Mouse (Mus musculus) liver, embryonic 15.5 days (tissue): Measurements from ENCODE around the gene Tsc22d4. TPM values are rescaled to one million over a fixed set of nuclear protein-coding genes. Genes with fewer than 3 reads are reported as not detected.
"Not testable (repeated sequence)": the region's sequence is repeated elsewhere in the genome, so short reads cannot be mapped to it uniquely, and the experiment has no call there.

Source experiments
- ATAC-seq: fragments of 200-750 bp; cut with Nextera tagmentation; 2 replicates; pipeline ENCODE4 v1.8.0; 2017; ENCODE audit warnings: moderate number of reproducible peaks, mild to moderate bottlenecking, moderate library complexity; ENCODE audit not compliant: insufficient read depth
- H3K27ac ChIP-seq: fragments of 300-500 bp; sonication (generic); replicated peaks from 2 replicates; pipeline ENCODE4 v1.5.1; 2015; ENCODE audit warnings: mild to moderate bottlenecking, inconsistent platforms
- H3K27me3 ChIP-seq: fragments of 300-500 bp; sonication (generic); 2 replicates; pipeline ENCODE4 v1.6.1; 2015; ENCODE audit warnings: mild to moderate bottlenecking, inconsistent platforms
- H3K36me3 ChIP-seq: fragments of 300-500 bp; sonication (generic); replicated peaks from 2 replicates; pipeline ENCODE4 v1.6.1; 2015; ENCODE audit warnings: moderate library complexity, mild to moderate bottlenecking, inconsistent platforms
- H3K4me1 ChIP-seq: fragments of 300-500 bp; sonication (generic); replicated peaks from 2 replicates; pipeline ENCODE4 v1.6.1; 2015; ENCODE audit warnings: inconsistent platforms
- H3K4me2 ChIP-seq: fragments of 300-500 bp; sonication (generic); 2 replicates; pipeline ENCODE4 v1.6.1; 2015; ENCODE audit warnings: moderate library complexity, mild to moderate bottlenecking, inconsistent platforms
- H3K4me3 ChIP-seq: fragments of 300-500 bp; sonication (generic); replicated peaks from 2 replicates; pipeline ENCODE4 v1.5.1; 2015; ENCODE audit warnings: mild to moderate bottlenecking, inconsistent platforms
- H3K9ac ChIP-seq: fragments of 300-500 bp; sonication (generic); 2 replicates; pipeline ENCODE4 v1.6.1; 2015; ENCODE audit warnings: moderate library complexity, mild to moderate bottlenecking, inconsistent platforms
- H3K9me3 ChIP-seq: fragments of 300-500 bp; sonication (generic); replicated peaks from 2 replicates; pipeline ENCODE4 v1.6.1; 2016; ENCODE audit warnings: inconsistent platforms
- WGBS: fragments of 180-500 bp; shearing (Covaris S2); methylation state at CpG from one replicate; pipeline ENCODE4 v1.1.7; 2015; ENCODE audit warnings: mixed read lengths; ENCODE audit not compliant: insufficient replicate concordance; 5-methylcytosine and 5-hydroxymethylcytosine counted together
- polyA plus RNA-seq: library from polyadenylated mRNA; unstranded; fragments of >200 nt; fragmentation: Nextera tagmentation; extraction: Ambion mirVana; gene quantifications from 2 replicates; pipeline ENCODE4 v1.2.1, GENCODE M21; 2015

Tsc22d4 gene
- polyA plus RNA-seq, 1 experiment from 2014 or later = 68.8 TPM

- H3K4me2 ChIP-seq = peak overlapping the region; percentile 66
- peak overlapping the region; percentile 27; the same call in 1 of the 2 replicates for H3K9ac ChIP-seq
- peak overlapping the region; percentile 35 for H3K4me3 ChIP-seq
- not testable (repeated sequence) for H3K9me3 ChIP-seq, H3K27ac ChIP-seq, H3K36me3 ChIP-seq
- WGBS = 9% methylated on average over 10 of the region's 16 CpGs
- peak; percentile 73 for ATAC-seq
- peaks cover 31% of the 10 kb centered on the region for H3K4me1 ChIP-seq
- H3K27me3 ChIP-seq = peaks cover 30% of the 10 kb centered on the region
Observed at GRCm38 (mm10) chr5:137720558-137721164, 24.9 kb upstream of the Tsc22d4 start.

DNA sequence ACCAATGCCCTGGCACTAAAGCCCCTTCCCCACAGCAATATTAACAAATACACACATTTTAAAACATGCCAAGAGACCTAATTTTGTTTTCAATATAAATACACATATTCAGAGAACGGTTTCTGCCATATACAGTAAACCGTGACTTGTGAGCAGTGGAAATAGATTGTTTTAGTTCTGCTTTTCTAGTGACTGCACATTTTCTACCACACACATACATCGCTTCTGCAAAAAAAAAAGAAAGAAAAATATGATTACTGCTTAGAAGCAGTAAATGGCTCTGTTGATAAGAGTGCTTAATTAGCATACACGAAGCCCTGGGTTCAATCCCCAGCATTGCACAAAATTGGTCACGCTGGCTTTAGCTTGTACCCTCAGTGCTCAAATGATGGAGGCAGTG is 21.7 kb upstream of the Tsc22d4 start:
- H3K27ac ChIP-seq = no peak overlapping the region
- peaks cover 20% of the 10 kb centered on the region for H3K4me1 ChIP-seq
- 48% methylated on average over 5 of the region's 5 CpGs for WGBS
- no peak overlapping the region for H3K4me3 ChIP-seq
- H3K9me3 ChIP-seq = no peaks in the 10 kb centered on the region
- no peak for ATAC-seq
- H3K4me2 ChIP-seq = no peak overlapping the region
- H3K27me3 ChIP-seq = peaks cover 34% of the 10 kb centered on the region
- no peak overlapping the region for H3K9ac ChIP-seq
- no peaks in the 10 kb centered on the region for H3K36me3 ChIP-seq

GRCm38 (mm10) chr5:137726767-137727166 is 18.8 kb upstream of the Tsc22d4 start:
- Histone ChIP-seq H3K27me3 (peaks cover 47% of the 10 kb centered on the region), H3K27ac (no peak overlapping the region), H3K4me1 (no peaks in the 10 kb centered on the region), H3K9ac (no peak overlapping the region), H3K36me3 (no peaks in the 10 kb centered on the region), H3K4me2 (no peak overlapping the region), H3K9me3 (no peaks in the 10 kb centered on the region), H3K4me3 (no peak overlapping the region)
- WGBS = 49% methylated on average over 6 of the region's 6 CpGs
- ATAC-seq = no peak

DNA sequence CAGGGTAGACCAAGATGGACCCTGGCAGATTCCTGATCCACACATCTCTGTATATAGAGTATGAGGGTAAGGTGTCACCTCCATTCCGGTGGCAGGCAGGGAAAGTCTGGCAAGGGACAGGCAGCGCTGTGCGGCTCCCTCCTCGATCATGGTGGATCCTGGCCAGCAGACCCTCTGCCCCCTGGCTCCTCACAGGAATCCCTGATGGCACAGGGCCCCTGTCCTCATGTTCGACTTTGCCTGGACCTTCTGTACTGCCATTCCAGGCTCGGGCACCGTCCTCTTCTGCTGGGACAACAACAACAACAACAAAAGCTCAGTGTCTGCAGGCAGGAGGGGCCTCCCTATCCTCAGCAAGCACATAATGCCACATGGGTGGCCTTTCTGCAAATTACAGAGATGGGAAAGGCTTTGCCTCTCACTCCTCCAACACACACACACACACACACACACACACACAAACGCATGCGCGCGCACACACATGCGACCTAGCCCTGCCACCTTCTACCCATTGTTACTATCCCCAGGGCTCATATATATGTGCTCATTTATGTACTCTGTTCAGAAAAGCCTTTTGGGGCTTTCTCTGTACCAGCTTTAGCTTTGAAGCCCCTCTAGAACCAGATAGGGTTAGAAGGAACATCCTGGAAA is 11.8 kb upstream of the Tsc22d4 start:
- 91% methylated on average over 12 of the region's 12 CpGs for WGBS

DNA sequence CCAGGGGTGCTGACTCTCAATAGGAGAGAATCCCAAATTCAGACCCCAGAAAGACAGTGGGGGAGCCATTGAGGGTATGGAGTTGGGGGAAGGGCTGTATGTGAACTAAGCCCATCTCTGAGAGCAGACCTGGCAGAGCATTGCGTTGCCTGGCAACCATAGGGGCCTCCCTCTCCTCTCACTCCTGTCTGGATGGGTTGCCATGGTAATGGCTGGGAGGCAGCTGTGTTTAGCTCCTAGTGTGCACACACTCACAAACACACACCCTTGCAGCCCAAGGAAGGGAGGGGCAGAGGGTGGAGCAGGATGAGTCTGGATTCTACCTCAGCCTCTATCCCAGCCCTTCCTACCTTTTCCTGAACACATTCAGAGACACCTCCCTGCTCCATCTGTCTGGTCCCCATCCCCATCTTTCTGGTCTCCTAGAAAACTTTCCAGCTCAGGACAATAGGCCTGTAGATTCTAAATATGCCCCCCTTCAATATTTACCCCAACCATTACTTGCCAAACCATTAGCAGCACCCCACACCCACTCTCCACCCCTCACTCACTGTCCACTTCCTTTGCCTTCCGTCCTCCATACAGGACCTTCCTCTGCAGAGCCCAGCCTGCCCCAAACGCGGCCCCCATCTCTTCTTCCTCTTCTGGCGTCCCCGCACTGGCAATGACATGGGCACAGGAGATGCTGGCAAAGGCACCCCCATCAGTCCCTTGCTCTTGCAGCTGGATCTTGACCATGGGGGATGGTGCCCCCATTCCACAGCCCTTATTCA is 11.1 kb upstream of the Tsc22d4 start:
- Histone ChIP-seq H3K9me3 (no peaks in the 10 kb centered on the region), H3K27ac (no peak overlapping the region), H3K4me2 (no peak overlapping the region), H3K9ac (no peak overlapping the region), H3K36me3 (no peaks in the 10 kb centered on the region), H3K27me3 (peaks cover 22% of the 10 kb centered on the region), H3K4me3 (no peak overlapping the region), H3K4me1 (peaks cover 24% of the 10 kb centered on the region)
- 46% methylated on average over 6 of the region's 6 CpGs for WGBS
- no peak for ATAC-seq

More for the DNA sequence above, 11.8 kb upstream of the Tsc22d4 start:
- Histone ChIP-seq H3K4me3 (no peak overlapping the region), H3K4me1 (peaks cover 17% of the 10 kb centered on the region), H3K36me3 (no peaks in the 10 kb centered on the region), H3K4me2 (no peak overlapping the region), H3K27me3 (peaks cover 20% of the 10 kb centered on the region), H3K9ac (no peak overlapping the region), H3K27ac (no peak overlapping the region), H3K9me3 (no peaks in the 10 kb centered on the region)
- no peak for ATAC-seq

GRCm38 (mm10) chr5:137737400-137737940 is 8.1 kb upstream of the Tsc22d4 start:
- no peak for ATAC-seq
- H3K27ac ChIP-seq = no peak overlapping the region
- no peak overlapping the region for H3K4me2 ChIP-seq
- peaks cover 54% of the 10 kb centered on the region for H3K4me1 ChIP-seq
- no peak overlapping the region for H3K4me3 ChIP-seq
- 0 out of 2 replicates have a peak, but pooled peaks cover 10% of the 10 kb centered on the region for H3K27me3 ChIP-seq
- no peaks in the 10 kb centered on the region for H3K9me3 ChIP-seq
- H3K9ac ChIP-seq = no peak overlapping the region
- 54% methylated on average over 6 of the region's 6 CpGs for WGBS
- no peaks in the 10 kb centered on the region for H3K36me3 ChIP-seq

GRCm38 (mm10) chr5:137738516-137738915 is 7.0 kb upstream of the Tsc22d4 start:
- Histone ChIP-seq H3K4me3 (no peak overlapping the region), H3K27ac (peak overlapping the region; percentile 24; the same call in 1 of the 2 replicates), H3K9ac (no peak overlapping the region), H3K27me3 (0 out of 2 replicates have a peak, but pooled peaks cover 10% of the 10 kb centered on the region), H3K4me2 (no peak overlapping the region), H3K9me3 (no peaks in the 10 kb centered on the region), H3K36me3 (no peaks in the 10 kb centered on the region), H3K4me1 (peaks cover 61% of the 10 kb centered on the region)
- ATAC-seq = no peak
- 49% methylated on average over 5 of the region's 5 CpGs for WGBS

DNA sequence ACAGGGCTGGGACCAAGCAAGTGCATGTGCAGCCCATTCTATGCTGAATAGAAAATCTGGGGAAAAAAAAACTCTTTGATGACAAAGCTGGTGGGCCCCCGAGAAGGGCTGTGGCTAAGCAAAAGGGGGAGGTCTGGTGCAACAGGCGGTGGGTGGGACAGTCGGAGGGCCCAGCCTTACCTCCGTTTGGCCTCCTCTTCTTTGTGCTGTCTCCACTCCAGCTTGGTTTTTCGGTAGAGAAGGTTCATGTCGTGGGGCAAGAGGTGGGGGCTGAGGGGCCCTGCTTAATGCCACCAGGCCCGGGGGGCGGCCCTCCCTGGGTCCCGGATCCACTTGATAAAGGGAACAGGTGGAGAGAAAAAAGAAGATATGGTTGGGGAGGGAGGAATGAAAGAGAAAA is 6.1 kb upstream of the Tsc22d4 start:
- no peak for ATAC-seq
- Histone ChIP-seq H3K27me3 (0 out of 2 replicates have a peak, but pooled peaks cover 10% of the 10 kb centered on the region), H3K4me1 (peaks cover 60% of the 10 kb centered on the region), H3K36me3 (no peaks in the 10 kb centered on the region), H3K4me2 (no peak overlapping the region), H3K9me3 (no peaks in the 10 kb centered on the region), H3K27ac (no peak overlapping the region; the same call in 1 of the 2 replicates), H3K4me3 (no peak overlapping the region), H3K9ac (no peak overlapping the region)
- WGBS = 46% methylated on average over 9 of the region's 9 CpGs

DNA sequence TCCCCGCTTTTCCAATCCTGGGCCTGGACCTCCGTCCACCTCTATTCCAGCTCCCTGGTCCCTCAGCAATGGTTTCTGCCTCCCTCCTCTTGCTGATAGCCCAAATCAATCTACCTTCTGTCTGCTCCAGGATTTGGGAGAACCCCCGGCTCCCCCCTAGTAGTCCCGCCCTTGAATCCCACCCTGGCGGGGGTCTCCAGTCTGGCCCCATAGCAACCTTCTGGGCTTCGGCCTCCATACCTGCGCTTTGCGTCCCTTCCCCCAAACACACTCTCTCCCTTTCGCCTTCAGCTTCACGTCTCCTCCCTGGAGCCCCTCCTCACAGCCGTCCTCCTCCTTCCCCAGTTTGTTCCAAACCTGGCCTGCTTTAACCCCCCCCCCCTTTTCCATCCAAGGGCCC is 5.0 kb upstream of the Tsc22d4 start:
- H3K9me3 ChIP-seq = no peaks in the 10 kb centered on the region
- peak overlapping the region; percentile 68 for H3K4me3 ChIP-seq
- peaks cover 67% of the 10 kb centered on the region for H3K4me1 ChIP-seq
- peak overlapping the region; percentile 72 for H3K9ac ChIP-seq
- H3K4me2 ChIP-seq = peak overlapping the region; percentile 99
- 49% methylated on average over 11 of the region's 11 CpGs for WGBS
- no peaks in the 10 kb centered on the region for H3K36me3 ChIP-seq
- 0 out of 2 replicates have a peak, but pooled peaks cover 10% of the 10 kb centered on the region for H3K27me3 ChIP-seq
- 0 out of 2 replicates have a peak overlapping the region, but pooled peaks have one; percentile 80 for H3K27ac ChIP-seq
- ATAC-seq = no peak

DNA sequence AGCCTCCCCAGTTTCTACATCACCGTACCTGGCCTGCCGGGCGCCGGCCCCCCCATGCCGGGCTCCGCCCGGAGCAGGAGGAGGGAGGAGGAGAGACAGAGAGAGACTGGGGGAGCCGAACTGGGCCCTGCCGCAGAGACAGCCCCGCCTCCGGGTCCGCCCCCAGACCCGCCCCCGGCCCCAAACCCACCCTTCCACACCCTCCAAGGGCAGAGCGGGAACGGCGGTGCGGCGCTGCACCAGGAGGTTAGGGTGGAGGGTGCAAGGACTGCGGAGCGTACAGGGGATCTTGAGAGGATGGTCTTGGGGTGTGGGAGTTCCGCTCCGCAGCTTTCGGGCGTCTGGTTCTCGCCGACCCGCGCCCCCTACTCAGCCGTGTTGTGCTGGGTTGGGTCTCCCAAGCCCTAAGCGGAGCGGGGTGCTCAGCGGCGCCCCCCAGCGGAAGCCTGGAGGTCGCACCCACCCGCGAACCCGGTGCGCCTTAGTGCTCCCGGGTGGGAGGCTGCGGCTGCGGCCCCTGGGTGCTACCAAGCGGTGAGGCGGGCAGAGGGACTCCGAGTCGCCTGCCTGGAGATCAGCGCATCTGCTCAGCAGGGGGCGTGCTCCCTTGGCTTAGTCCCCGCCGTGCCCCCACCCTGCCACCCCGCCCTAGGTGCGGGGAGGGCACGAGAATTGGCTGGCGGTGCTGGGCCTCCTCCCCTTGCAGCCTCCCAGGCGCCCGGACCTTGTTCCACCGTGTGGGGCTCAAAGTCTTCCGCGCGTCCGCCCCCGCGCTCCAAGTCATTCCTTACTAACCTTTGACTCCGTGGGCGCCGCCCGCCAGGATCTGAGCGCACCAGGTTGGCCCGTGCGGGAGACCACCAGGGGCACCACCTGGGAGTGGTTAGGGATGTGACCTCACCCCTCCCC is 4.3 kb upstream of the Tsc22d4 start, which contains the start of gene Nyap1:
Gene Nyap1, minus strand, starts transcription at position 585 of the 909 bp plus-strand sequence.
- Histone ChIP-seq H3K27ac (peak within 1 kb of the TSS; percentile 80), H3K9me3 (no peaks in the 10 kb centered on the region), H3K9ac (peak within 1 kb of the TSS; percentile 72), H3K4me1 (peaks cover 69% of the 10 kb centered on the region), H3K4me2 (peak within 1 kb of the TSS; percentile 99), H3K36me3 (no peaks in the 10 kb centered on the region), H3K27me3 (0 out of 2 replicates have a peak, but pooled peaks cover 10% of the 10 kb centered on the region), H3K4me3 (peak within 1 kb of the TSS; percentile 68)
- WGBS = under 1% methylated on average over 71 of the region's 71 CpGs
- ATAC-seq = peak; percentile 71
